Mouse (Mus musculus): ENCODE measurements around the gene 2010111I01Rik. TPM values are rescaled to one million over a fixed set of nuclear protein-coding genes. Genes with fewer than 3 reads are reported as not detected.

2010111I01Rik gene
- polyA plus RNA-seq, 1 experiment, result 85.1 TPM

DNA sequence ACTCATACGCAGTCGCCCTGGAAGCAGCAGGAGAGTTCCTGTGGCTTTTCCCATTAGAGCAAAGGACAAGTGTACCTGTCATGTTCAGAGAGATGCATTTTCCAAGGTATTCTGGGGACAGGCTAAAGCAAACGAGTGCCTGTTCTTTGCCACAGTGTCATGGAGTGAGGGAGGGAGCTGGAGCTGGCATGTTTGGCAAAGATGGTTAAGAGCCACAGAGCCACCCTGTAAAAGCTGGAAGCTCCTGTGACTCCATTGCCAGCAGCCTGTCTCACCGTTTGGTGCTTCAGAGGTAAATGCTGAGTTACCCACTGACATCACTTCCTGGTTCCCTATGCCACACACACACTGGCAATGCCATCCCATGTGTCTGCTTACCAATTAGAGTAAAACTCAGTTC lies 211.4 kb downstream of the 2010111I01Rik start:
- no peak for DNase-seq (ENCODE audit: low read depth, low spot score)
- WGBS, result 83% methylated on average over 4 of the region's 4 CpGs

- 76% methylated on average over 4 of the region's 4 CpGs for WGBS
- no peak for DNase-seq (ENCODE audit: low read depth, low spot score)
Measured at GRCm38 (mm10) chr13:63177232-63177631, 212.5 kb downstream of the 2010111I01Rik start.

DNA sequence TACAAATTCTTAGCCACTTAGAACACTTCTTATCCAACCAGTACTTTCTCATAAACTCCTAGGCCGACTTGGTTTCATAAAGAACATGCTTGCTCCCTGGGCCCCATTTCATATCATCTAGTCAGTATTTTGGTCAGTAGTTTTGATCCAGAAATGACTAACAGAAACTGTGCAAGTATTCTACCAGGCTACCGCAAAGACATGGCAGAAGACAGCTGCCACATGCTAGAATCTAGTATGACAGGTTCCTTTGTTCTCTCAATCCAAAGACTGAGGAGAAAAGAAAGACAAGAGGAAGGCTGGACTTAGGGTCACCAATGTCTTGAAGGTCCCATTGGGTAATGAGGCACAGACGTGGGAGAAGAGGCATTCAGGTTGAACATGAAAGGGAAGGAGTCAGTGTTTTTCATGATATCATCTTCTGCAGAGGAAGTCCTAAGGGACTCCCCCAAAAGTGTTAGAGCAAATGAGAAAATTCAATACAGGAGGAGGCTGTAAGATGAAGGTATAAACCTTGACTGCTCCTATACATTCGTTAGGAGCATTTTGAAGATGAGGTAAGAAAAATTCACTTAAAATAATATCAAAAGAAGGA lies 216.0 kb downstream of the 2010111I01Rik start:
- DNase-seq (ENCODE audit: low read depth, low spot score), result no peak
- 91% methylated on average over 4 of the region's 4 CpGs for WGBS

GRCm38 (mm10) chr13:63184946-63185345 lies 220.3 kb downstream of the 2010111I01Rik start:
- WGBS, result 92% methylated on average over 6 of the region's 6 CpGs
- no peak for DNase-seq (ENCODE audit: low read depth, low spot score)

GRCm38 (mm10) chr13:63186217-63186616 lies 221.5 kb downstream of the 2010111I01Rik start:
- WGBS, result 82% methylated on average over 4 of the region's 4 CpGs
- no peak for DNase-seq (ENCODE audit: low read depth, low spot score)

DNA sequence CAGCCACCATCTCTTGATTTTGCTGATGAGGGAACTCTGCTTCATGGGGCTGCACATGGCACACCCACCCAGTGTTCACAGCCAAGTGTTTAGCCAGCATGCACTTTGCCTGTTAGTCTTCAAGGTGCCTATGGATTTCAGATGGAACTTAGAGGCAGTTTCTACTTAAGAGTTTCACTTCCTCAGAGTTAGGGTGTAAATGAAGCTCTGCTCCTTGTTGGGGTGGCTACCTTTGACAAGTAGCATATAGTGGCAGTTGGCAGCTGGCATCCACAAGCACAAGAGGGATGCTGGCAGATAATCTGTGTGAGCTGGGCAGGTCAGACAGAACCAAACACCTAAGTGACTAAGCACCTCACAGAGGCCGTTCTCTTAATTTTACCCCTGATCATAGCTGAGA lies 221.9 kb downstream of the 2010111I01Rik start:
- WGBS, result 80% methylated on average over 1 of the region's 1 CpGs
- DNase-seq (ENCODE audit: low read depth, low spot score), result no peak

DNA sequence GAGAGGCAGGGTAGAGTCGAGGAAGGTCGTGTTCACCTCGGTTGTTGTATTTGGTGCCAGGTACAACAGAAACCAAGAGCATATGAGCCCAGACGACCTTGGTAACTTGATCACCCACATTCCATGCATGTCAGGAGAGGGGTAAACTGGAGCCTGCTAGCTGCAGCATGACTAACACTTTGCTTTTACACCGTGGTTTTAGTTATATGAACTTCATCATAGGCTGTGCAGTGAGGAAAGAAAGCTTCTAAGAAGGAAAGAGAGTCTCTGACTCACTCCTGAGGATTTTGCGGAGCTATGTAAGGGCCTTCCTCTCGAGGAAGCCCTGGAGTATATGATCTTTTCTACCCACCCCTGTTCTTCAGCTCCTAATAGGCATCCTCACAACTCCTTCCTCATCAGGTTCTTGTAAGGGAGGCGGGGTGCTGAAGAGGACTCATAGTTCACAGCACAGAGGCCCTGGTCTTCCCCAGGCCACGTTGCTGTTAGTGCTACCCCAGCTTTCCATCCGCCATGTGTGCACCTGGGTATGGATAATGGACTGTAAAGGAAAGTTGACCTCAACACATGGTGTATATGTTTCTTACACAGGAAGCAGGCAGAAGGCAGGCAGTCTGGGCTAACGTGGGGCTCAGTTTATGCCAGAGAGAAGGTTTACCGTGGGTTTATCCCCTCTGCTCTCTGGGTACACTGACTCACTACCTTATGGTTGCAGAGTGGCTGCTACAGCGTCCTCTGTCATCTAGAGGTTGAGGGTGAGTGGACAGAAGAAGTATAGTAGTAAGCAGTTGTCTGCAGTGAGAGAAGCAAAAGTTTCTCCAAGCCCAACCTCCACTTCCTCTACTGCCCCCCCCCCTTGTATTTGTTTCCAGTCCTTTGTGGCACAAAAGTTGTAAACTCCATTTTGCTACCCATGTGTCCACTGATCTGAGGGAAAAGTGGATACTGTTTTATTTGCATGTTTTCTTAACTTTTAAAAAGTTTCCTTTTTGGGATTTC lies 222.8 kb downstream of the 2010111I01Rik start:
- WGBS, result 56% methylated on average over 13 of the region's 13 CpGs
- no peak for DNase-seq (ENCODE audit: low read depth, low spot score)

GRCm38 (mm10) chr13:63188306-63188705 lies 223.6 kb downstream of the 2010111I01Rik start:
- WGBS, result 26% methylated on average over 5 of the region's 5 CpGs
- DNase-seq (ENCODE audit: low read depth, low spot score), result no peak

GRCm38 (mm10) chr13:63188811-63189210 lies 224.1 kb downstream of the 2010111I01Rik start:
- peak; percentile 57 for DNase-seq (ENCODE audit: low read depth, low spot score)

GRCm38 (mm10) chr13:63193423-63193822 lies 228.7 kb downstream of the 2010111I01Rik start:
- DNase-seq (ENCODE audit: low read depth, low spot score), result no peak

More at GRCm38 (mm10) chr13:63188811-63189210, 224.1 kb downstream of the 2010111I01Rik start:
- WGBS, result 21% methylated on average over 2 of the region's 2 CpGs

GRCm38 (mm10) chr13:63198038-63198437 lies 233.3 kb downstream of the 2010111I01Rik start:
- 90% methylated on average over 1 of the region's 1 CpGs for WGBS
- no peak for DNase-seq (ENCODE audit: low read depth, low spot score)

More at GRCm38 (mm10) chr13:63193423-63193822, 228.7 kb downstream of the 2010111I01Rik start:
- 57% methylated on average over 3 of the region's 3 CpGs for WGBS

DNA sequence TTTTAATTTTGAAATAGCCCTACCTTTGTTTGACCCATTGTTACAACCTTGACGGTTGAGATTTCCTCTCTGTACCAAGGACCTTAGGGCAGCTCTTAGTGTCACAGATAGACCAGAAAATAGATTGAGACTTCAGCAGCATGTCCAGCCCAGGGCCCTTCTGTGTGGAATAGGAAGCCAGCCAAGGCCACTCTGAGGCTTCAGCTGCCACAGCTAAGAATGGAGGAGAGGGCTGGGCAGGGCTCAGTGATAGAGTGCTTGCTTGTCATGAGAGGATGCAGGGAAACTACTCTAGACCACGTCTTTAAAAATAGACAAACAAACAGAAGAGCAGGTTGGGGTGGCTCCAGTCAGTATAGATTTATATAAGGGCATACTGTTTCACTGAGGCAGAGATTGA lies 234.9 kb downstream of the 2010111I01Rik start:
- 70% methylated on average over 2 of the region's 2 CpGs for WGBS
- no peak for DNase-seq (ENCODE audit: low read depth, low spot score)

GRCm38 (mm10) chr13:63203502-63204278 lies 239.0 kb downstream of the 2010111I01Rik start:
- no peak for DNase-seq (ENCODE audit: low read depth, low spot score)
- 86% methylated on average over 8 of the region's 8 CpGs for WGBS

DNA sequence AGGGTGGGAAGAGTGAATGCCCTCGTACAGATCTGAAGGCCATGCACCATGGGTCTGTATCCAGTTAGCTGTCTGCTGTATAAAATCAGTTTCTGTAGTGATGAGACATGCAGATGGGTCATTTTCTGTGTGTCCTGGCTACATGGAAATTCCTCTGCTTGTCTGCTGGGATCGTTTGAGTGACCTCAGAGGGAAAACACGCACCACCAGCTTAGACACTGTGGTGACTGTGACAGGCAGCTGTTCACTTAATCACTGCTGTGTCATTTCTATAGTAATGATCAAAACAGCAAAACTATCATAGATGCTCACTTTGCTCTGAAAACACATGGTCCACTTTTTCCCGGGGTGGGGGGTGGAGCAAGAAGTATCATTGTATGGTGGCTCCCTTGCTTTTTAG lies 241.1 kb downstream of the 2010111I01Rik start:
- DNase-seq (ENCODE audit: low read depth, low spot score), result no peak
- WGBS, result 72% methylated on average over 4 of the region's 4 CpGs

DNA sequence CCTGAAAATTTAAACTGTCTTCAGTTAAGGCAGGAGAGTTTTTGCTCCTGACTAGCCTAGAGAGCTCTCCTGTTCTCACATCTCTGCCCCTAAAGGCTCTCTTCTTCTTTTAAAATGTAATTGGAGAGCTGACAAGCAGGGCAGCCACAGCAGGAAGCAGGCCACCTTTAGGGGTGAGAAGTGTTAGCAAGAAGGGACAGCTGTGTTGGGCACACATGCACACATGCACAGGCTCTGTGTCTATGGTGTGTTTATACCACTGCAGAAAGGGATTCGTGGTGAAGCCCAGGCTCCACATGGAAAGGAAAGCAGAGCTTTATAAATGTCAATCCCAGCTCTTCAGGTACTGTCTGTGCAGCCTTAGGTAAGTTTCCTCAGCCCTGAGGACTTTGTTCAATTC lies 241.7 kb downstream of the 2010111I01Rik start:
- 72% methylated on average over 1 of the region's 1 CpGs for WGBS
- no peak for DNase-seq (ENCODE audit: low read depth, low spot score)

DNA sequence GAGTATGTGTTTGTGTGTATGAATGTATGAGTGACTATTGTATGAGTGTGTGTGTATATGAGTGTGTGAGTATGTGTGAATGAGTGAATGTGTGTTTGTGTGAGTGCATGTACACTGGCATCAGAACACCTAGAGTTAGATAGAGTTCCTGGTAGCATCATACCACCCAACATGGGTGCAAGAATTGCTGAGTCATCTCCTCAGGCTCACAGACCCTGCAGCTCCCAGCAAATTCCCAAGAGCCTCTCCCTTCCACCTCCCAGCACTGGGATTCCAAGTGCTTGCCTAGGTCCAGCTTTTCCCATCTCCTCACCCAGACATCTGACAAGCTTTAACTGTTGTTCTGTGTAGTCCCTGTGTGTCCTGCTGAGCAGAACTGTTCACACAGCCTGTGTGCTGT lies 251.8 kb downstream of the 2010111I01Rik start:
- DNase-seq (ENCODE audit: low read depth, low spot score), result no peak

- 94% methylated on average over 8 of the region's 8 CpGs for WGBS
Measured at GRCm38 (mm10) chr13:63223026-63223770, 258.5 kb downstream of the 2010111I01Rik start.

DNA sequence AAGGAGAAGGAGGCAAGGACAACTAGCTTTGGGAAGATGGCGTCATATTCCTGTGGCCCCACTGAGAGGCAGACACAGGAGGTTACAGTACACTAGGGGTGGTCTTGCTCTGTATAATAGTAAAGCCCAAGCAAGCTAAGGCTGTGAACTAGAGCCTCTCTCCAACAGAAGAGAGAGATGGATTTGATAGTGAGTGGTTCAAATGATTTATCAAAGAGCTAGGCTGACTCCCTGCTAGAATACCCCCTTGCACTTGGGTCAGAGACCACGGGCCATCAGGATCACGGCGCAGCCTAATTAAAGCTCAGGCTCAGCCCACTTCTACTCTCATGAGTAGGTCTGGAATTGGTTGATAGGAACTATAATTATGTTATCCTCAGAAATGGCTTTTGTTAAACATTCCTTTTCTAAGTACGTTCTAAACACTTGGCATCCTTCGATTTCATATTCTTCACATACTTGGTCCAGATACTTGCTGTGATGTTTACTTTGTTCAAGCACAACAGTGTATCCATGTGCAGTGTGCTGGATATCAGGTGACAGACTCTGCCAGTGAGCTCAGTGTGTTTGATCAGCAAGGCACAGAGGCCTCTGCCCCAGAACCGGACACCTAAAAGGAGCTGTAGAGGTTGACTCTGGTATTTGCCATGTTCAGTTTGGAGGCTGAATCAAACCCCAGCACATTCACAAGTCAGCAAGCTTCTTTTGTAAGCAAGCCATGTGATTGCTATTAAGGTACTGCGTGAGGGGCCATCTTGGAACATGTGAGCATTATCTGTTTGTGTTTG lies 261.3 kb downstream of the 2010111I01Rik start:
- 87% methylated on average over 8 of the region's 8 CpGs for WGBS
- no peak for DNase-seq (ENCODE audit: low read depth, low spot score)

More at GRCm38 (mm10) chr13:63223026-63223770, 258.5 kb downstream of the 2010111I01Rik start:
- no peak for DNase-seq (ENCODE audit: low read depth, low spot score)
